Mouse (Mus musculus): ENCODE data around the gene Gdnf.

DNA sequence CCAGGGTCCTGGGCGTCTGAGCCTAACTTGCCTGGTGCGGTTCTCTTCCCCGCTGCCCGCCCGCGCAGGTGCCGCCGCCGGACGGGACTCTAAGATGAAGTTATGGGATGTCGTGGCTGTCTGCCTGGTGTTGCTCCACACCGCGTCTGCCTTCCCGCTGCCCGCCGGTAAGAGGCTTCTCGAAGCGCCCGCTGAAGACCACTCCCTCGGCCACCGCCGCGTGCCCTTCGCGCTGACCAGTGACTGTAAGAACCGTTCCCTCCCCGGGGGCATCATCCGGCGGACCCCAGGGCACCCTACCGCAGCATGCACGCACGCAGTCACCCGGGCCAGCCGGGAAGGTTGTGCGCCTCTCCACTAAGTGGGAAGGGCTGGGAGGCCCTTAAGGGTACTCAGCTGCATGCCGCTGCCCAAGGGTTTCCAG lies 4.9 kb downstream of the Gdnf start:
- TF ChIP-seq POLR2A (IDR thresholded peaks at IDR 0.05; ENCODE audit: extremely low read depth, insufficient read depth, low read length) (no peak), CTCF (IDR thresholded peaks at IDR 0.05; ENCODE audit: extremely low read depth, insufficient read depth, low read length) (no peak)
